In genomic region chr12:73417101-73417500, GRCm38 (mm10) we compare ENCODE assay signal across 15 mouse cellular contexts.
"Had no signal": no experiment of that assay in that cellular context is flagged by ENCODE, and none has a peak within 500 bp of the region (broad histone marks: within the 10 kb centered on the region; RNA-seq: fewer than 3 reads in every experiment).

No protein-coding gene starts in this region.

- H3K36me3 ChIP-seq: midbrain, embryonic 12.5 days; neural tube, embryonic 13.5 days; neural tube, embryonic 15.5 days had no signal

- H3K9ac ChIP-seq: lung, embryonic 14.5 days; midbrain, embryonic 12.5 days; neural tube, embryonic 13.5 days; neural tube, embryonic 15.5 days had no signal

- H3K27ac ChIP-seq: neural tube, embryonic 15.5 days had no signal

- H3K4me2 ChIP-seq: lung, embryonic 14.5 days; midbrain, embryonic 12.5 days; neural tube, embryonic 13.5 days; neural tube, embryonic 15.5 days had no signal

- H3K4me3 ChIP-seq: midbrain, embryonic 12.5 days; myocyte; neural tube, embryonic 13.5 days; neural tube, embryonic 15.5 days had no signal

- DNase-seq: lung, adult 18-20 months; lung, embryonic 14.5 days; lung, postnatal 10 days; lung, postnatal 4 days; right cerebral cortex, adult 18-20 months; right cerebral cortex, postnatal 25 days; right cerebral cortex, postnatal 4 days; spleen, adult 18-20 months; thymus, adult 2 months; thymus, postnatal 14 days; thymus, postnatal 36 days had no signal

- H3K9me3 ChIP-seq: midbrain, embryonic 12.5 days; neural tube, embryonic 13.5 days; neural tube, embryonic 15.5 days had no signal

- H3K27me3 ChIP-seq: midbrain, embryonic 12.5 days; neural tube, embryonic 13.5 days; neural tube, embryonic 15.5 days had no signal
